Mouse (Mus musculus) kidney, postnatal 25 days (tissue): ENCODE measurements around the gene Irgm1.
"Not testable (repeated sequence)": the region's sequence is repeated elsewhere in the genome, so short reads cannot be mapped to it uniquely, and the experiment has no call there.

ENCODE experiments used
- DNase-seq, 2 experiments: peaks; one replicate each; pipeline ENCODE4 v3.0.0; 2021; ENCODE audit warnings: mixed read lengths in 2 of 2

The Irgm1 gene

DNA sequence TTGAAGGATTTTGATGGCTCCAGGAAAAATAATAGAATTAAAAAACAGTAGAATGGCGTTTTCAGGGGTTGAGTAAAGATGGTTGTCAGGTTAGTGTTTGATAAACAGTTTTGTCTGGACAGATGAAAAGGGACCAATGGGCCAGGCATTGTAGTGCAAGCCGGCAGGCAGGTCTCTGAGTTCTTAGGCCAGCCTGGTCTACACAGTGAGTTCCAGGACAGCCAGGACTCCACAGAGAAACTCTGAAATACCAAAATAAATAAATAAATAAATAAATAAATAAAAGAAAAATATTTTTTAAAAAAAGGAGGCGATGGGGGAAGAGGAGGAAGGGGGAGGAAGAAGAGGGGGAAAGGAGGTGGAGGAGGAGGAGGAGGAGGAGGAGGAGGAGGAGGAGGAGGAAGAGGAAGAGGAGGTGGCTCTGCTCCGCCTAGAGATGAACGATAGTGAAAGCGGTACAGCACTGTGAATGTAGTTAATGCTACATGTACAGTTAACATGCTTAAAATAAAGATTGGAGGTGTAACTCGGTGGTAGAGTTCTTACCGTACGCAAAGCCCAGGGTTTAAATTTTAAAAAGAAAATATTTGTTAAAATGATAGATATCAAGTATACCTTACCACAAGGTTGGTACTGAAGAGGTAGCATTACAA lies 38.3 kb downstream of the Irgm1 start:
- no peak for DNase-seq

DNA sequence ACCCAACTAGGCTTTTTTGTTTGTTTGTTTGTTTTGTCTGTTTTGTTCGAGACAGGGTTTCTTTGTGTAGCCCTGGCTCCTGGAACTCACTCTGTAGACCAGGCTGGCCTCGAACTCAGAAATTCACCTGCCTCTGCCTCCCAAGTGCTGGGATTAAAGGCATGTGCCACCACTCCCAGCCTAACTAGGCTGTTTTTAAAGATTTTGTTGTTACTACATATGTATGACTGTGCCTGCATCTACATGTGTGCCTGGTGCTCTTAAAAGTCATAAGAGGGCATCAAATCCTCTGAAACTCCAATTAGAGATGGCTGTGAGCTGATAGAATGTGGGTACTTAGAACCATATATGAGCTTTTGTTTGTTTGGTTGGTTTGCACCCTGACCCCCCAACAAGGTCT lies 40.2 kb downstream of the Irgm1 start:
- no peak for DNase-seq

DNA sequence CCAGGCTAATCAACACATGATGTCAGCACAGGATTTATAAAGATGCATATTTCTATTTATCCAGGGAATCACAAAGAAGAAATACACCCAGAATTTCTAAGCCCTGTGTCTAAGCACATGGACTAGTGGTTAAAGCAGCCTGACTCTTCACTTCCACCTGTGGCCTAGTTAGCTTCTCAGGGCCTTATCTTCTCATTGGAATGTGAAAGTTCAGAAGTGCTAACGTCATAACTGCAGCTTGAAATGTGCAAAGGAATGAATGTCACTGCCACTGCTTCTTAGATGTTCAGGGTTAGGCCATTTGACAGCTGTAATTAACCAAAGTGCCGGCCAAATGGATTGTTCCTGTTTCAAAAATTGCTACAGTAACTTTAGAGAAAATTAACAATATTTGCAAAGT lies 41.2 kb downstream of the Irgm1 start:
- no peak for DNase-seq

DNA sequence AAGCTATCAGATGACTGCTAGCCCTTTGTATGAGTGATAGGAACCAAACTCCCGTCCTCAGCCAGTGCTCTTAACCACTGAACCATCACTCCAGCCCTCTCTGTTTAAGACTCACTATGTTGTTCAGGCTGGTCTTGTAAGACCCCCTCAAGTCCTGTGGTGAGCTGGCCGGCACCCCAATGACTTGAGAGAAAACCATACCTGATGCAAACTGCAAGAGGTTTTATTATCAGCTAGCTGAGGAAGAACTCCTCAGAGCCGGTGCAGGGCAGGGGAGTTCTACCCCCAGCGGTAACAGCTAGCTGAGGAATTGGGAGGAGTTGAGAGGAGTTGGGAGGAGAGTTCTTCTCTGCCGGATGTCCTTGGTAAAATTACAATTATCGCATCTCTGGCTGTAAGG lies 43.6 kb downstream of the Irgm1 start:
- DNase-seq: no peak

DNA sequence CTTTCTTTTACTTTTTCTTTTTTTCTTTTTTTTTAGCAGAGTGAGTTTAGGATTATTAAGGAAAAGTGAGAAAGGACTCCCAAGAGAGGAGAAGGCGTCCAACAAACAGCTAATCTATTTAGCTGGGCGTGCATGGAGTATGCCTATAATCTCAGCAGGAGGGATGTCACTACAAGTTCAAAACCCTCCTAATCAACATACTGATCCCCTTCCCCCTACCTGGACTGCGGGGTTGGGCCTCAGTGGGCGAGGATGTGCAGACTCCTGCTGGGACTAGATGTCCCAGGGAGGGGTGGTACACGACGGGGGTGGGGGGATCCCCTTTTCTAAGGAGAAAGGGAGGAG lies 44.8 kb downstream of the Irgm1 start:
- DNase-seq: no peak

DNA sequence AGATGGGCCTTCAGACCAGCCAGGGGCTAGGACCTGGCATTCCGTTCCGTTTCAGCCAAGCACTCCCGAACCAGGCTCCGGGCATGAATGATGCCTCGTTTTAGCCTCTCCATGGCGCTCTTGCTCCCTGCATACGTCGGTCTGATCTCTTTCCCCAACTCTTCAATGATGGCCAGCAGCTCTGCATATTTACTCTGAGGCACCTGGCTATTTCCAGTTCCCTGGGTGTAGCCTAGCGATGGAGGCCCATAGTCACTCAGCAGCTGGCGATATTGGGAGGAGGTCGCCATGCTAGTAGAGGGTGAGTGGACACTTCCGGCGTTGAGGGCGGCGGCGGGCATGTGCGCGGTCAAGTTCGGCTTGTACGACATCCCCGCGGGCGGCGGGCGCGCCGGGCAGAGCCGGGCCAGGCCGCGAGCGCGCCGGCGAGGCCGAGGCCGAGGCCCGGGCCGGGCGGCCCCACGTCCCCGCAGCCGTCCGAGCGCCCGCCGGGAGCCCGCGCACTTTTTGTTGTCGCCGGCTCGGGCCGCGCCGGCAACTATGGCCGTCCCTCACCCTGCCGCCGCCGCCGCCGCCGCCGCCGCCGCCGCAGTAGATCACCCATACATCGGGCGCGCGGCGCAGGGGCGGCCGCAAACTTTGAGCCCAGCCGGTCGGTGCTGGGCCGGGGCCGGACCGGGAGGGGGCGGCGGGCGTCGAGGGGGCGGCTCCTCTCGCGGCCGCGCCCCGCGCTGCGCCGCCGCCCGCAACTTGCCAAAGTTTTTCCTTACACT lies 45.3 kb downstream of the Irgm1 start, which contains the start of the genes Trim7 and Gm12184:
TSS of gene Trim7 (plus strand) at position 162 of the 773 bp plus-strand sequence.
TSS of gene Gm12184 (minus strand) at position 677 of the 773 bp plus-strand sequence.
- DNase-seq: peak in 1 of 2 experiments; percentile 28

DNA sequence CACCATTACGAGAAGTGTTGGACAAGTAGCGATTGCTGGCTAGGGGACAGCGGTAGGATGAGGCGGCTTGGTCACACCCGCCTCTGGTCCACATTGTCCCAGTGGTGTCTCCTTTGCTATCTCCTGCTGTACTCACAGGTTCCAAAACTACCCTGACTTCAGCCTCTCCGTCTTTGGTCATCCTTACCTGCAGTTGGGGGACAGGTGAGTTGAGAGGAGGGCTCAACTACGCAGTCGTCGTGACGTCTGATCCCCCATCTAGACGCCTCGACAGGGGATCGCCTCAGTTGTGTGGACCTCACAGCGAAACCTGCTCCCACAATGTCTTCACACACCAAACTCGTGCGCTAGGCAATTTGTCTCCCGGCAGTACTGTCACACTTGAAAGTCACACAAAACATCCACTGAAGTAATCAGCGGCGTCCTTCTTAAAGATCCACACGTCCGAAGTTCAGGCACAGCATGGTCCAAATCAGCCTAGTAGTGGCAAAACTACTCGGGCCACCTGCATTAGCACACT lies 47.1 kb downstream of the Irgm1 start:
- DNase-seq: no peak

DNA sequence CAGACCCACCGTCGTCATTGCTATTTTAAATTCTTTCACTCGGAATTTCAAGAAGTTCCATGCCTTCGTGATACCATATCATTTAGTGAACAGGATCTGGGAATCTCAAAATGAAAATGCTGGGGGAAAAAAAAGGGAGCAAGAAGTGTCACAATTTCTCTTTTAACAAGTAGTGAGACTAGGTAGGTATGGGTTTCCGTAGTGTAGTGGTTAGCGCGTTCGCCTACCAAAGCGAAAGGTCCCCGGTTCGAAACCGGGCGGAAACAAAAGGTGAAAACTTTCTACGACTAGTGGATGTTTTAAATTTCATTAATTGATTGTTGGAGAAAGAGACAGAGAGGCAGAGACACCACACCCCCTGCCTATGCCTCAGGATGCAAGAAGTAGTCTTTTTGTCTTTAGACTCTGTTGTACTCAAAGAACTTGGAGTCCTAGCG lies 47.9 kb downstream of the Irgm1 start:
- peak; percentile 63 to 67 for DNase-seq

DNA sequence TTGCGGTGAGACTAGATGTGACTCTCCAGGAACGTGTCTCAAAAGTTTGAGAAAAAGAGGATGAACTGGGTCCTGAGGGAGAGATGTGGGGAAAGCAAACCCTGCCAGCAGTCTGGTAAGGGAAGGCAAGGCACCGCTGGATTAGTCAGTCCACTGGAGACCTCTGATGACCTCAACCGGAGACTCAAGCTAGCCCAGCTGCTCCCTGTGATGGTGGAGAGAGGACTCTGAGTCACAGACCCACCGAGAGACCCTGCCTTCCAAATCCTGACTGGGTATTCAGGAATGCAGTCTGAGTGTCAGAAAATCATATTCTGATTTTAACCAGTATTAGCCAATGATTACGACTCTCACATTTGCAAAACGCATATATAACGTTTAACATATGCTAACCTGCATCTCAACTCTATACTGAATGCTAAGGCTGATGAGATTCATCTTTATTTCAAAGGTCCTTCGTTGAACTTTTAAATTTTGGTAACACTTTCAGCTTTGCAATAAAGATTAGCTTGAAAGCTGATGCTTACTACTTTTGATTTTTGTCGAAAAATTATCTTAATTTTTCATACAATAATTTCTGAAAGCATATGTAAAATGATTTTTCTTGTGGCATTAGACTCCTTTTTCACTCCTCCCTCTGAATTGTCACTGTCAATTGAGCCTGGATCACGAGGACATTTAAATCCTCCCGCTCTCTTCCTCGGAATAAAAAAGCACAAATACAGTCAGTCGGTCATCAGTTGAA lies 48.5 kb downstream of the Irgm1 start:
- DNase-seq: no peak

DNA sequence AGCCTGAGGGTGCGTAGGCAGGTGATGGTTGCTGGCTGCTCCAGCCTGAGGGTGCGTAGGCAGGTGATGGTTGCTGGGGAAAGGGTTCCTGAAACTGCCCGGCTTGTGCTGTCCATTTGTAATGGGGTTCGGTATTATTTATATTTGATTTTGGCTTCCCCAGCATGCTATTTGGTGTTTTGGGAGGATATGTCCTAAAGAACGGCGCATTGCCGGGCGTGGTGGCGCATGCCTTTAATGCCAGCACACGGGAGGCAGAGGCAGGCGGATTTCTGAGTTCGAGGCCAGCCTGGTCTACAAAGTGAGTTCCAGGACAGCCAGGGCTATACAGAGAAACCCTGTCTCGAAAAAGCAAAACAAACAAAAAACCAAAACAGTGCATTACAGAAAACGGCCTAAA lies 50.2 kb downstream of the Irgm1 start:
- not testable (repeated sequence) for DNase-seq

DNA sequence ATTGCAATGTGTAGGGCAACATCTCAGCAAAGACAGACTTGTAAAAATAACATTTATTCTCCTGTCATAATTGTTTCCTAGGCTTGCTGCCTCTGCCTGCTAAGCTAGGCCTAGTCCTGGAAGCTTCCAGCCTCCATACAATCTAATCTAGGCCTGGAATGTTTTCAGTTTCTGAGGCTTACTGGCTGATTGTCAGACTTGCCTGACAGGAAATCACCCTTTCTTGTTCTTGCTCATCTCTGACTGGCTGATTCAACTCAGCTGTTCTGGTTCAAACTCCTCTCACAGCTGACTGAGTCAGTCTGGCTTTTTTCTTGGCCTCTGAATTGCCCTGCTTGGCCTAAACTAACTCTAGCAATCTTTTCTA lies 51.2 kb downstream of the Irgm1 start:
- no peak for DNase-seq

DNA sequence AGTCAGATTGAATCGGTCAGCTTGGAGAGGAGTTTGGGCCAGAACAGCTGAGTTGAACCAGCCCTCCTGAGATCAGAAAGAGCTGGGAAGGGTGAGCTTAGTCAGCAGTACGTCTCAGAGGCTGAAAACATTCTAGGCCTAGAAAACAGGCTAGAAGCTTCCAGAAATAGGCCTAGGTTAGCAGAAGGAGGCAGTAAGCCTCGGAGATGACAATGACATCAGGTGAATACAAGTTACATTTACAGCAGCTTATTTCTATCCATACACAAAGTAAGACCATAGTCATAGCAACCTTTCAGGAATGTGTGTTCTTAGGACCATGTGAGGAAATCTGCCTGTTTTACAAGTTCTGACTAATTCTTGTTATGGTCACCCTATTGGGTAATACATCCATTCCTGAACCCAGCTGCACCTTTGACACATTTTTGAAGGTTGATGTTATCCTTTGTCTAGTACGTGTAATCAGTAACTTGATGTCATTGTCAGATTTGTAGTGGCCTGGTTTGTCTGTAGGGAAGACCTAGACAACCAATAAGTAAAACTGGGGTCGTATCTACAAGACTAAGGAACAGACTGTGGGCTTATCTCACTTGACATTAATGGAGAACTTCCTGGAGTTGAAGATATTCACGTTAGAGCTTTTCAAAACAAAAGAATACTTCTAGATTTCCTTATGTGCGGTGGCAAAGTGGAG lies 51.7 kb downstream of the Irgm1 start:
- no peak for DNase-seq

DNA sequence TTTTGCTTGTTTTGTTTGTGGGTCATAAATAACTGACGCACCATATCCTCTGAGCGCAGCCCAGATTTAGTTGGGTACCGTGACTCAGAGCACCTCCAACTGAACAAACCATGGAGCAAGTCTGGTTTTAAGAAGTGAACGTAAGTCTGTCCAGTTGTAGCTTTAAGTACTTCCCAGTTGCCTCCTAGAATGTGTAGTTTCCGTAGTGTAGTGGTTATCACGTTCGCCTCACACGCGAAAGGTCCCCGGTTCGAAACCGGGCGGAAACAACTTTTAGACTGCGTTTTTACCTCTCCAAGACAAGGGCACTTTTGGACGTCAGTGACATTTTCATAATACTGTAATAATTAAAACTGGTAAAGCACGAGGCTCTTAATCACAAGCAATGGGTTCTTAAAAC lies 53.1 kb downstream of the Irgm1 start:
- peak; percentile 82 to 94 for DNase-seq

DNA sequence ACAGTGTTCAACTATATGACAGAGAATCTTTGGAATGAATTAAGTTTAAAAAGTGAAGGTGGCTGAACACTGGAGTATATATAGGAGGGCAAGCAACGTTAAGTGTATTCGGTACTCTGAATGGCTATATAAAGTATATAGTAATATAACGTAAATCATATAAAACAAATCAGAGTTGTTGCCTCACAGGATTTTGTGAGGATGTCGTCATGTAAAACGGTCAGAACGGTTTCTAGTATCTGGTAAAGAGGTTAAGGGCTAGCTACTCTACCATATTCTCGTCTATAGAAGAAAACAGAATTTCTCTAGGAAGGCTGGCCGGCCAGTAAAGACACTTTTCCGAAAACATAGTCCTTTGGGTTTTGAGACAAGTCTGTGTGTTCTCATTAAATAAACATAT lies 53.7 kb downstream of the Irgm1 start:
- no peak for DNase-seq

DNA sequence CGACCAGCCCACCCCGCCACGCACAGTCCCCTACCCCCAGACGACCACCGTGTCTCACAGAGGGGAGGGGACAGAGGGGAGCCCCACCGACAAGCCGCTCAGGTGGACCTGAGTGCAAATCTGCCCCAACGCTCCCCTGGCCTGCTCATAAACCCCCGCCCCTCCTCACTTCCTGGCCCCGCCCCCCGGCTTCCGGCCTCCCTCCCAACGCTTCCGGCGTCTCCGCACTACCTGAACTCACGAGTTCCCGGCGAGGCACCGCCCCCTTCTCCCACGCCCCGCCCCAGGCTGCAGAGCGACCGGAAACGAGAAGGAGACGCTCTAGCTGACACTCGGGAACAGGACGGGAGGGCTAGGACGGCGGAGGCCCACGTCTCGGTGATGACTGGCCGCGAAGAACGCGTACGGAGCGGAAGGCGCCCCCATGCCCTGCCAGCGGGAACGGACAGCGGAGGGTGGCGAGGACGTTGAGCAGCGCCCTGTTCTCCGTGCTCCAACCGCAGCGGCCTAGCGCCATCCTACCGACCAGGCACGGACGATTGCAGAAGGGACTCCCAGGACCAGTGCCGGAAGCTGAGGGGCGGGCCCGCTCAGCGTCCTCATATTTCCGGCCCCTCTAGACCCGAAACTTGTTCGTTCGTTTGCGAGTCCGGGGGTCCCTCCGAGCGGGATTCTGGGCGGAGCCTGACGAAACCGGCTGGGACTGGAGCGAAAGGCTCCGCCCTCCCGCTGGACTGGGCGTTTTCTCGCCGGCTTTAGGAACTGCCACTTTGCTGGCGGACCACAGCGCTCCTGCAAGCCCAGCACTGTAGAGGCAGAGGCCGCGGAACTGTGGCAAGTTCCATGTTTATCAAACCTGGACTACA lies 54.5 kb downstream of the Irgm1 start, which contains the start of gene Trim41:
TSS of gene Trim41 (minus strand) at position 554 of the 866 bp plus-strand sequence.
- DNase-seq: peak; percentile 99 to 100

DNA sequence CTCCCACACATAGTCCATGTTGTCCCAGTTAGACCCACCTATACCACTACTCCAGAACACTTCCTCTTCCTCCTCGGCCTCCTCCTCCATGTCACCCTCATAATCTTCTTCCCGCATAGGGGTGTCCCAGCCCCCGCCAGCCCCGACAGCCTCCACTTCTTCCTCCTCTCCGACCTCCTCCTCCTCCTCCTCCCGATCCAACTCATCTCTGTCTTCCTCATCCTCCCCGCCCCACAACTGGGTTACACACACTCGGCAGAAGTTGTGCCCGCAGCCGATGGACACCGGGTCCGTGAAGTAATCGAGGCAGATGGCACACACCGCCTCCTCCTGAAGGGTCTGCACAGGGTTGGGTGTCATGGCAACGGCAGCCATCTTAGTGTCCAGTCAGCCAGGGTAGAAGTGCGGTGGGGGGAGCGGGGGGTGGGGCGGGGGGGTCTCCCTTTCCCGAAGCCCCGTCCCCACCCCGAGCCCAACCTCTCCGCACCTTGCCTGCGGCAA lies 55.2 kb downstream of the Irgm1 start:
- peak in 1 of 2 experiments; percentile 48 for DNase-seq

DNA sequence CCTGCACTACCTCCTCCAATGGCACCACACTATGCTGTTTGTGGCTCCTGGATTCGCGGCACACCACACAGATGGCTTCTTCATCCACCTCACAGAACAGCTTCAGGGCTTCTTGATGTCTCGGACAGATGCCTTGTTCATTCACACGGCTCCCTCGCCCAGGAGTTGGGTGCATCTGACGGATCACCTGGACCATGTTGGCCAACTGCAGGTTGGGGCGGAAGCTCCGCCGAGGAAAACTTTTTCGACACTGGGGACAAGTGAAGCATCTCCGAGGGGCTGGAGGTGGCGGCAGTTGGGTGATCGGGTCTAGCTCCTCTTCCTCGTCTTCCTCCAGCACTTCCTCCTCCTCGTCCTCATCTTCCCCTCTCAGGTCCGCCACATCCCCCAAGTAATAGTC lies 55.6 kb downstream of the Irgm1 start:
- no peak for DNase-seq

DNA sequence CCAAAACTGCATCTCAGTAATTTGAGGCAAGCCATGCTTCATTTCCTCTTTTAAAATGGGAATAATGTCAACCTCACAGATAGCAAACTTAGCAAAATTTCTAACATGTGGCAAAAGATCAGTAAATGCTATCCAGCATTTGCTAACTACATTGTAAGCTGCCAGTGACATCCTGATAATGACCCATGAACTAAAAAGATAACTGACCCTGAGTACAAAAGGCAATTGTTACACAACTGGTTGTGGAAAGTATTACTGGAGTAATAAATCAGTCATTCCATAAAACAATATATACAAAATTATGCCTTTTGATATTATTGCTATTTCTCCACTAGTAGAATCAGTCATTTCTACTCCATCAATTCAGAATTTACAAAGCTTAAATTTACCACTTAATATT lies 57.7 kb downstream of the Irgm1 start:
- no peak for DNase-seq
